Mouse (Mus musculus): ENCODE results near the gene Arid2.

The Arid2 gene

GRCm38 (mm10) chr15:96345312-96345849 lies 58.1 kb downstream of the Arid2 start:
- no peak for DNase-seq (ENCODE audit: low read depth)

- DNase-seq (ENCODE audit: low read depth): no peak
Observed at GRCm38 (mm10) chr15:96351432-96351831, 64.1 kb downstream of the Arid2 start.

DNA sequence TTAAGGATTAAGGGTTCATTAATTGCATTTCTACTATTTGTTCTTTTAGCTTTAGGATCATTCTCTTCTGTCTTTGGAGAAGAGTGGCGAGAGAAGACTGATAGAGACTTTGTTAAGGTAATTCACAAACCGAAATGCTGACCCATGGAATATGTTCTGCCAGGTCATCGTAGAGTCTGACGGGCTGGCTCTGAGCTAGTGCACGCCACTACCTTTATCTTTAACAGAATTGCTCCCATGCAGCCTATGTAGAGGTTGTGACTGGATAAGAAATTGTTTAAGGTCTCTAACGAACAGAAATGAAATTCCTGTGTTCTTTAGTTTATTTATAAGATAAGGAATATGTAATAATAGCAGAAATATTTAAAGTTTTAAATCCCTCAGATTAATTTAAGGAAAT lies 71.6 kb downstream of the Arid2 start:
- no peak for DNase-seq (ENCODE audit: low read depth)

DNA sequence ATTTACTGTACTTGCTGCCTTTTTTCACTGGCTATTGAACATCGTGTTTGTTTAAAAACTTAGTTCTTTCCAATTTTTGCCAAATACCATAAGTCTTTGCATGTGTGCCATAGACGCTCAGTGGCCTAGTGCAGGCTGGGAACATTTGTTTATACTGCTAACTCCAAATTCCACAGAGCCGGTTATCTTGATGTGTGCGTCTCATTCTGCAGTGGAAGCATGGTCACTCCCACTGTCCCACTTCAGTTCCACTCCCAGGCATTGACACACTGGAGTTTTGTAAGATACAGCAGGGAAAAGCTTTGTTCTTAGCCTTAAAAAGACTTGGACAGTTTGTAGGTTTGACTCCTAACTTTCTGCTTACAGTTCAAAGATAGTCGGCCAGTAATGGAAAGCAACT lies 73.3 kb downstream of the Arid2 start:
- no peak for DNase-seq (ENCODE audit: low read depth)

- no peak for DNase-seq (ENCODE audit: low read depth)
Observed at GRCm38 (mm10) chr15:96365351-96365750, 78.0 kb downstream of the Arid2 start.

DNA sequence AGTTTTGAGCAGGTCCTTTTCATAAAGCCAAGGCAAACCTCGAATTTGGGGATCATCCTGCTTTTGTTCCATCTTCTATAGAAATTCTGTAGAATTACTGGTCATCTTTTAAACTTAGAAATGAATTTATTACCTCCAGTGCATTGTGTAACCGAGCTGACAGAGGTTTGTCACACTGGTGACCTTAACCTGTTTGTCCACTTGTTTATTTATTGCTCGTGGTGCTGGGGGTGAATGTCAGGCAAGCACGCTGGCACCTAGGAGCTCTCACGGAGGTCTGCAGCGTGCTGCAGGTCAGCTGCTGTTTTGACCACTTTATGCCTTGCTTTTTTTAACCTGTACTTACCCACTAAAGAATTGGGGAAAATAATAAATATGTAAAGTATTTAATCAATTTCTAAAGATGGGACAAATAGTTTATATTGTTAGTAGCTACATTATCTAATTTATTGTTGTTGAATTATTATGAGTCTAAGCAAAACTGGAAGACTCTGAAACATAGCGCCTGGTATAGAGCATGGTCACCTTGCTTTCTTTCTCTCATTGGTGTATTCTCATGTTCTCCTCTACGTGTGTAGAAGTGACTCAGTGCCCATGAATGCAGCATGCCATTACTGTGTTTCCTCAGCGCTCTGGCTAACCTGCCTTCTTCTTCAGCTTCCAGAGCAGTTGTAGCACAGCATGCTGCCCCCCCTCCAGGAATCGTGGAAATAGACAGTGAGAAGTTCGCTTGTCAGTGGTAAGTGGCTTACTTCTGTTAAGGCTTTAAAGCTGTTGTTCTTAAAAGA lies 79.1 kb downstream of the Arid2 start:
- no peak for DNase-seq (ENCODE audit: low read depth)

DNA sequence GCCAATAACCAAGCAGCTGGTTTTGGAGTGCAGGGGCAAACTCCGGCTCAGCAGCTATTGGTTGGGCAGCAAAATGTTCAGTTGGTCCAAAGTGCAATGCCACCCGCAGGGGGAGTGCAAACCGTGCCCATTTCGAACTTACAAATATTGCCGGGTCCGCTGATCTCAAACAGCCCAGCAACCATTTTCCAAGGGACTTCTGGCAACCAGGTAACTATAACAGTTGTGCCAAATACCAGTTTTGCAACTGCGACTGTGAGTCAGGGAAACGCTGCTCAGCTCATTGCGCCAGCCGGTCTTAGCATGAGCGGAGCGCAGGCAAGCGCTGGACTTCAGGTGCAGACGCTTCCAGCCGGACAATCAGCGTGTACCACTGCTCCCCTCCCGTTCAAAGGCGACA lies 84.0 kb downstream of the Arid2 start:
- no peak for DNase-seq (ENCODE audit: low read depth)

DNA sequence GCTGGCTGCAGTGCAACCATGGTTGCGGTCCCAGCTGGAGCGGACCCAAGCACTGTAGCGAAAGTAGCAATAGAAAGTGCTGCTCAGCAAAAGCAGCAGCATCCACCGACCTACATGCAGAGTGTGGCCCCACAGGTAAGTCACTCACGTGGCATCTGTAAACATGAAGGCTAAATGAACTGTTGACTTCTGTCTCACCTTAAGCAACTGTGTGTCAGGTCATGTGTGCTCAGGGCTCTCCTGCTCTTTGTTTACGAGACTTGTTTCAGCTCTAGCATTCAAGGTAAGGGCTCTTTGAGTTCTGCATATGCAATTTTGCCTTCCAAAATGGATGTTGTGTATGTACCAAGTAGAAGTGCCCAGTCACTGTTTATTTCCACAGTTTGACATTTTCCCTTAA lies 85.3 kb downstream of the Arid2 start:
- DNase-seq (ENCODE audit: low read depth): no peak

- no peak for DNase-seq (ENCODE audit: low read depth)
Observed at GRCm38 (mm10) chr15:96373161-96373560, 85.8 kb downstream of the Arid2 start.

DNA sequence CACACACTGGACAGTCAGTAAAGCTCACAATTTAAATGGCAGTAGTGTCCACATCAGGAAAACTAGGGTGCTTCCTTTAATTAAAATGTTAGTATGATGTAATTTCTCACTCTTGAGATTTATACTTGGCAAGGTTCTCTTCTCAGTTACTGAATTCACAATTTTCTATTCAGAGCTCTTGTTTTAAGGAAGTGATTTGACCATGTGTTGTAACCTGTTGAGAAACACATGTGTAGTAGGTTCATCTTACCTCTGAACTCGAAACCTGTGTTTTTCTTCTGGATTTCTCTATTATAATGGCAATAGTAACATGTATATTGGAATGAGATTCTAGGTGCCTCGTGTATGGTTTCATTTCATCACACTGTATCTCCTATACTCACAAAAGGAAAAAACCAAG lies 88.9 kb downstream of the Arid2 start:
- no peak for DNase-seq (ENCODE audit: low read depth)

DNA sequence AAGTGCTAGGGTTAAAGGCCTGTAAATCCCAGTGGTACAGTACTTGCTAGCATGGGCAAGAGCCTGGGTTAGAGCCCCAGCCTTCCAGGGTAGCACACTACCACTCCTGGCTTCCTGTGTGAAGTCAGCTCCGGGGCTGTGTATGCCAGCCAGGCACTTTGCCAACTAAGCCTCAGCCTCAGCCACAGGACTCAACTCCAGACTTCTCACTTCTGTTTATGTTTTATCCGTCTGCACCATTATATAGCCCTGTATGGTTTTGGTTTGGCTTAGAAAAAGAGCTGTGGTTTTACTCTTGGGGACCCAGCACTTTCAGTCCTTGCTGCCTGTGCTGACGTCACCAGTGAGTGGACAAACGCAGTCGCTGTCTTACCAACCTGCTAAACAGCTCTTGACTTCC lies 89.9 kb downstream of the Arid2 start:
- DNase-seq (ENCODE audit: low read depth): peak; percentile 57

GRCm38 (mm10) chr15:96377701-96378100 lies 90.4 kb downstream of the Arid2 start:
- DNase-seq (ENCODE audit: low read depth): no peak

DNA sequence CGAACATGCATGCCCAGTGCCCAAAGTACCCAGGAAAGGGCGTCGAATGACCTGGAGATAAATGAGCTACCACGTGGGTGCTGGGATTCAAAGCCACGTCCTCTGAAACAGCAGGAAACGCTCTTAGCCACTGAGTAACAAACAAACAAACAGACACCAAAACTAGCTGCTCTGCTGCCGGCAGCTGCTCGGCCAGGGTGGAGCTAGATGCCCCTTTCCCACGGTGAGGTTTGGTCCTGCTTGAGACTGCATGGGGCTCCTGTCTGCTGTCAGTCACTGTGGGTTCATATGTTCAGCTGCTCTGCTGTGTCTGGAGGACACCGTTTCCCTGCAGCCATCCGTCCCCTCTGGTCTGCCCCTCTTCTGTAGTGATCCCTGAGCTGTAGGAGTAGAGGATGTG lies 94.9 kb downstream of the Arid2 start:
- DNase-seq (ENCODE audit: low read depth): no peak

DNA sequence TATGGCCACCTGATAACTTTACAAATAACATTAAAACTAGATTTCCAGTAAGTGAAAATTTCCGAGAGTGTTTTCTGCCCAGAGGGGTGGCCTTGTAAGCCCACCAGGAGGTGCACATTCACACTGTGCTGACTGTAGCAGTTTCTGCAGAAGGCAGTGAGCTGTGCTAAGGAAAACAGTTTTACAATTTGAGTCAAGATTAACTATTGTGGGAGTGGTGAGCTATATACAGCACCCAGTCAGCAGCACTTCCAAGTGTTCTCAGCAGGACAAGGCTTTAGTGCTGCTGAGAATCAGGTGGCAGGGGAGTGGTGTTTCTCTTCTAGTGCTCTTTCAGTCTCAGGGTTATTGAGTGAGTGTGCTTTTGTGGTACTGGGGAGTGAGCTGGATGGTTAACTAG lies 101.2 kb downstream of the Arid2 start:
- DNase-seq (ENCODE audit: low read depth): no peak

GRCm38 (mm10) chr15:96392878-96393277 lies 105.6 kb downstream of the Arid2 start:
- no peak for DNase-seq (ENCODE audit: low read depth)

DNA sequence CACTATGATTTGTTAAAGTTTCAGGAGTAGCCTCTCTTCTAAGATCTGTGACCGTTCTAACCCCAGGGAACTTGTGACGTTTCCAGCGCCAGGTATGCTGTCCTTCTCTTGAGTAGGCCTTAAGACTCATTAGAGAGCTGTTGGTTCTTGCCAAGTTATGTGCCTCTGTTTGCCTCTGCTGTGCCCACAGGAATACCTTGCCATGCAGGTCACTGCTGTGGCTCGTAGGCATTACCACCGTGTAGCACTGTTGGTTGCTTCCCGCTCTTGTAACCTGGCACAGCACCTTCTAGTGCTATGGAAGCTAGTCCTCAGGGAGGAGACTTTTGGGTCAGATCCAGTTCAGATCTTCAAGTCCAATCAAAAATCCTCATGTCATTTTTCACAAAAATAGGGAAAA lies 107.8 kb downstream of the Arid2 start:
- no peak for DNase-seq (ENCODE audit: low read depth)

- DNase-seq (ENCODE audit: low read depth): no peak
Observed at GRCm38 (mm10) chr15:96396641-96397344, 109.5 kb downstream of the Arid2 start.

GRCm38 (mm10) chr15:96398333-96398732 lies 111.0 kb downstream of the Arid2 start:
- DNase-seq (ENCODE audit: low read depth): no peak

- no peak for DNase-seq (ENCODE audit: low read depth)
Observed at GRCm38 (mm10) chr15:96405548-96405947, 118.2 kb downstream of the Arid2 start.

GRCm38 (mm10) chr15:96406253-96406652 lies 118.9 kb downstream of the Arid2 start:
- no peak for DNase-seq (ENCODE audit: low read depth)

DNA sequence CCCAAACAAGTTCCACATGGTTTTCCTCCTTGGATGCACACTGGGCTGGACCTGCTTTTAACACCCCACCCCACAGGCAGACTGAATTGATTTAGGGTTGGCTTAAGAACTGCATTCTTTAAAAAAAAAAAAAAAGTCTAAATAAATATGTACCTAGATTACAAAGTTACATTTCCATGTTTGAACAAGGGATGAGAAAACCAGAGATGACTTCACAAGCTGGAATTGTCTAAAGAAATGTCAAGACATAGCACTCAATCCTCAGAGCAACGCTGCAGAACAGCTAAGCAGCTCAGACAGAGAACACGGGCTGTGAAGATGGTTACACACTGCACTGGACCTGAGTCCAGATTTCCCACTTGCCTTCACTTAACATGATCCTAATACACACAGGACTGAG lies 119.8 kb downstream of the Arid2 start:
- DNase-seq (ENCODE audit: low read depth): no peak

- DNase-seq (ENCODE audit: low read depth): no peak
Observed at GRCm38 (mm10) chr15:96408717-96409121, 121.4 kb downstream of the Arid2 start.

GRCm38 (mm10) chr15:96418161-96418560 lies 130.8 kb downstream of the Arid2 start:
- no peak for DNase-seq (ENCODE audit: low read depth)

Measured in fibroblast of lung, adult 2 months (primary cell).